Mouse (Mus musculus): ENCODE results near the gene Insig1. TPM values are rescaled to one million over a fixed set of nuclear protein-coding genes. Genes with fewer than 3 reads are reported as not detected.

The Insig1 gene
- polyA plus RNA-seq (2014; fragmentation: Nextera tagmentation; extraction: Ambion mirVana): 81.8 and 85.6 TPM in 2 replicates

DNA sequence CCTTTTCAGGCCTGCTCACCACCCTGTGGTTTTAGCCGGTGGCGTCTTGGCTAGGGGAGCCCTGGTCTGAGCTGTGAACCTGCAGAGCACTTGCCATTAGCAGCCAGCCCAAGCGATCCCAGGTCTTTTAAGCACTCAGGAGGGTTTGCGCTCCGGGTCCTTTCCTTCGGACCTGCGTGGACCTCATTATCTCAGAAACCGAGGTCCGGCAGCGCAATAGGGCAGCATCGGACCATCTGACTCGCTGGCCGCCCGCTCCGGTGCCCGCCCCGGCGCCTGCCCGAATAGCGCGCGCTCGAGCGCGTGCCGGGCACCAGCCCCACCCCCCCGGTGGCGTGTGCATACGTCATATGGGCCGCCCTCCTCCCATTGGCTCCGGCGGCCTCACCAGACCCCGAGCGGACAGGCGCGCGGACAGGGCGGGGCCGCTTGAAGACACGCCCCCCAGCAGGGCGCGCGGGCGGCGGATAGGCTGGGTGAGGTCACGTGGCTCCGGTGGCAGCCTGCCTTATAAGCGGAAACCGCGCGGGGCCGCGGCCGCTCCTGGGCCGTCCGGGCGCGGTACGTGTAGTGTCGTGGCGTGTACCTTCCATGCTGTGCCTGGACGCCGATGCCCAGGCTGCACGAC, at the start of gene Insig1:
Insig1 (plus strand) TSS at position 536 of the 628 bp plus-strand sequence.
- 0% methylated on average over 55 of the region's 64 CpGs for WGBS
- peaks cover 21% of the 10 kb centered on the region for H3K4me1 ChIP-seq (ENCODE audit: control insufficient read depth, insufficient read depth, low read length)
- H3K27ac ChIP-seq (ENCODE audit: low read depth, low read length): peak within 1 kb of the TSS; percentile 97
- H3K9ac ChIP-seq (ENCODE audit: low read length): peak within 1 kb of the TSS; percentile 88
- H3K36me3 ChIP-seq (ENCODE audit: control insufficient read depth, insufficient read depth, low read length): peaks cover 29% of the 10 kb centered on the region
- H3K9me3 ChIP-seq (replicated peaks; ENCODE audit: control insufficient read depth, low read length): no peaks in the 10 kb centered on the region
- peak; percentile 91 for ATAC-seq
- DNase-seq (ENCODE audit: low spot score): peak; percentile 98
- H3K27me3 ChIP-seq (replicated peaks; ENCODE audit: control insufficient read depth, insufficient read depth, low read length): no peaks in the 10 kb centered on the region
- peak within 1 kb of the TSS; percentile 90 for H3K4me2 ChIP-seq (ENCODE audit: low read length)
- H3K4me3 ChIP-seq (ENCODE audit: low read depth, low read length): peak within 1 kb of the TSS; percentile 92

DNA sequence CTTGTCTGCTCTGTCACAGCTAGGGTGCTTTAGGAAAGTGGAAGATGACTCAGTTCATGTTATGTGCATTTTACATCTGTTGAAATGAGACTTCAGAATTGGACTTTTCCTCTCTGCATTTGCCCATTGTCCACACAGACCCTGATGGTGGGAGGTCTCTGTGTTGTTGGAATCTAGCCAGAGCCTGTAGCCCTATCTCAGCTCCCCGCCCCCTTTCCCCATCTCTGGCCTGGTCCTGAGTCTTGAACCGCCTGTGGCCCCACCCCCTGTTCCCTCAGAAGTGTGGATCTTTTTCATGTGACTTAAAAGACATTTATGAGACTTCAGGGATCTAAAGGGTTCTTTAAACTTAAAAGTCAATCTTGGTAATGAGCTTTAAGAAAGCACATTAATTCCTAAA, 47.7 kb upstream of the Insig1 start:
- H3K4me3 ChIP-seq (ENCODE audit: low read depth, low read length): no peak overlapping the region
- ATAC-seq (no peak), DNase-seq (ENCODE audit: low spot score) (no peak)
- no peaks in the 10 kb centered on the region for H3K36me3 ChIP-seq (ENCODE audit: control insufficient read depth, insufficient read depth, low read length)
- H3K9ac ChIP-seq (ENCODE audit: low read length): no peak overlapping the region
- no peak overlapping the region for H3K4me2 ChIP-seq (ENCODE audit: low read length)
- H3K4me1 ChIP-seq (ENCODE audit: control insufficient read depth, insufficient read depth, low read length): no peaks in the 10 kb centered on the region
- H3K27ac ChIP-seq (ENCODE audit: low read depth, low read length): no peak overlapping the region
- no peaks in the 10 kb centered on the region for H3K27me3 ChIP-seq (replicated peaks; ENCODE audit: control insufficient read depth, insufficient read depth, low read length)
- WGBS: 55% methylated on average over 2 of the region's 2 CpGs
- no peaks in the 10 kb centered on the region for H3K9me3 ChIP-seq (replicated peaks; ENCODE audit: control insufficient read depth, low read length)

- no peak for DNase-seq (ENCODE audit: low spot score)
- Histone ChIP-seq H3K36me3 (ENCODE audit: control insufficient read depth, insufficient read depth, low read length) (no peaks in the 10 kb centered on the region), H3K9me3 (replicated peaks; ENCODE audit: control insufficient read depth, low read length) (no peaks in the 10 kb centered on the region), H3K27ac (ENCODE audit: low read depth, low read length) (no peak overlapping the region), H3K9ac (ENCODE audit: low read length) (no peak overlapping the region), H3K4me3 (ENCODE audit: low read depth, low read length) (no peak overlapping the region), H3K4me2 (ENCODE audit: low read length) (no peak overlapping the region), H3K4me1 (ENCODE audit: control insufficient read depth, insufficient read depth, low read length) (no peaks in the 10 kb centered on the region), H3K27me3 (replicated peaks; ENCODE audit: control insufficient read depth, insufficient read depth, low read length) (no peaks in the 10 kb centered on the region)
- no peak for ATAC-seq
- 85% methylated on average over 3 of the region's 3 CpGs for WGBS
Observed at GRCm38 (mm10) chr5:28031577-28032236, 39.5 kb upstream of the Insig1 start.

DNA sequence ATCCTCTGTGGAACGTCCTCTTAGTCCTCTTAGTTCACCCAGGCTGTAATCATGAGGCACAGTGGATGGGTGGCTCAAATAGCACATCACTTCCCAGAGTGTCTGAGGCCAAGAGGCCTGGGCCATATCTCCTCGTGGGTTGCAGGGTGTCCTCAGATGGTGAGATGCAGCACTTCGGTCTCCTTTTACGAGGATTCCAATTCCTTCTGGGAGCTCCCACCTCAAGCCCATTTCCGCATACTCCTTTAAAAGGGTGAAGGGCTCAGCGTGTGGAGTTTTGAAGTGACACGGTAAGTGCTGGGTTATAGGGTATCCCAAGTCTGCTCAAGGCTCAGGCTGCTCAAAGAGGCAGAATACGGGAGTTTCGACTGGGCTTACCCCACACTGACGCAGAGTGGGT, 38.3 kb upstream of the Insig1 start:
- Histone ChIP-seq H3K4me1 (ENCODE audit: control insufficient read depth, insufficient read depth, low read length) (no peaks in the 10 kb centered on the region), H3K9me3 (replicated peaks; ENCODE audit: control insufficient read depth, low read length) (no peaks in the 10 kb centered on the region), H3K36me3 (ENCODE audit: control insufficient read depth, insufficient read depth, low read length) (no peaks in the 10 kb centered on the region), H3K27ac (ENCODE audit: low read depth, low read length) (no peak overlapping the region), H3K4me3 (ENCODE audit: low read depth, low read length) (no peak overlapping the region), H3K9ac (ENCODE audit: low read length) (no peak overlapping the region), H3K4me2 (ENCODE audit: low read length) (no peak overlapping the region), H3K27me3 (replicated peaks; ENCODE audit: control insufficient read depth, insufficient read depth, low read length) (no peaks in the 10 kb centered on the region)
- 88% methylated on average over 10 of the region's 10 CpGs for WGBS
- DNase-seq (ENCODE audit: low spot score): no peak
- no peak for ATAC-seq

DNA sequence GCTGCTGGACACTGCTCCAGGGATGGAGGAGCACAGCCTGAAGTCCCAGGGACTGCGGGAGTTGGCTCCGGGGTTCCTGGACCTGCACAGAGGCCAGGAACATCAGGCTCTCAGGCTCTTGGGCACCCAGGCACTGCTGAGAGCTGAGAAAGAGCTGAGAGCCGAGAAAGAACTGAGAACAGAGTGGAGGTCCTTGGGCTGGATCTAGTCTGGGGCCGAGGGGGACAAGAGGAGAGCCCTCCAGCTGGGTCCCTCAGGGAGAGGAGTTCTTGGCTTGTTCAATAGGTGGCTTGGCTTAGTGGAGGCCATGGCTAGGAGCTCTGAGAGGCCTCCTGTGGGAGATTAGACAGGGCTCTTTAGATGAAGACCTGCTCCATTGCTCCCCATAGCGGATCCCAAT, 37.9 kb upstream of the Insig1 start:
- Histone ChIP-seq H3K36me3 (ENCODE audit: control insufficient read depth, insufficient read depth, low read length) (no peaks in the 10 kb centered on the region), H3K27ac (ENCODE audit: low read depth, low read length) (no peak overlapping the region), H3K27me3 (replicated peaks; ENCODE audit: control insufficient read depth, insufficient read depth, low read length) (no peaks in the 10 kb centered on the region), H3K9me3 (replicated peaks; ENCODE audit: control insufficient read depth, low read length) (no peaks in the 10 kb centered on the region), H3K4me1 (ENCODE audit: control insufficient read depth, insufficient read depth, low read length) (0 out of 2 replicates have a peak, but pooled peaks cover 2% of the 10 kb centered on the region), H3K4me3 (ENCODE audit: low read depth, low read length) (no peak overlapping the region), H3K9ac (ENCODE audit: low read length) (no peak overlapping the region), H3K4me2 (ENCODE audit: low read length) (no peak overlapping the region)
- WGBS: 84% methylated on average over 5 of the region's 5 CpGs
- ATAC-seq: no peak
- no peak for DNase-seq (ENCODE audit: low spot score)

GRCm38 (mm10) chr5:28033826-28034225, 37.3 kb upstream of the Insig1 start:
- DNase-seq (ENCODE audit: low spot score) (no peak), ATAC-seq (no peak)
- Histone ChIP-seq H3K27ac (ENCODE audit: low read depth, low read length) (no peak overlapping the region), H3K27me3 (replicated peaks; ENCODE audit: control insufficient read depth, insufficient read depth, low read length) (no peaks in the 10 kb centered on the region), H3K9me3 (replicated peaks; ENCODE audit: control insufficient read depth, low read length) (no peaks in the 10 kb centered on the region), H3K9ac (ENCODE audit: low read length) (no peak overlapping the region), H3K4me2 (ENCODE audit: low read length) (no peak overlapping the region), H3K4me1 (ENCODE audit: control insufficient read depth, insufficient read depth, low read length) (0 out of 2 replicates have a peak, but pooled peaks cover 2% of the 10 kb centered on the region), H3K36me3 (ENCODE audit: control insufficient read depth, insufficient read depth, low read length) (no peaks in the 10 kb centered on the region), H3K4me3 (ENCODE audit: low read depth, low read length) (no peak overlapping the region)
- 90% methylated on average over 5 of the region's 5 CpGs for WGBS

DNA sequence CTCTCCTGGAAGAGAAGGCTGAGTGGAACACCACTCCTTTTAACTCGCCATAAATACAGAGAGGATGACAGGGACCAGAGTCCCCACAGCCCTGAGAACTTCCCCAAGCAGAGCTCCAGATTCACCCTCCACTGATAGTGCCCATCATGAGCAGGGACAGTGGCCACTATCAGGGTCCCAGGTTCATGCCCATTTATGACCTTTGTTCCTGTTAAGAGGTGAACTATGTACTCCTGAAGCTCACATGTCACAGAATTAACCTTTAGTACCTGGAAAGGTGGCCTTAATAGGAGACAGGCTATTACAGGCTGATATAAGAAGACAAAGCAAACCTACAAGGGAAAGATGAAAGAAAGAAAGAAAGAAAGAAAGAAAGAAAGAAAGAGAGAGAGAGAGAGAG, 35.2 kb upstream of the Insig1 start:
- DNase-seq (ENCODE audit: low spot score): no peak
- H3K9me3 ChIP-seq (replicated peaks; ENCODE audit: control insufficient read depth, low read length): no peaks in the 10 kb centered on the region
- ATAC-seq: no peak
- H3K4me3 ChIP-seq (ENCODE audit: low read depth, low read length): no peak overlapping the region
- H3K27ac ChIP-seq (ENCODE audit: low read depth, low read length): no peak overlapping the region
- no peak overlapping the region for H3K4me2 ChIP-seq (ENCODE audit: low read length)
- H3K27me3 ChIP-seq (replicated peaks; ENCODE audit: control insufficient read depth, insufficient read depth, low read length): no peaks in the 10 kb centered on the region
- WGBS: 81% methylated on average over 1 of the region's 1 CpGs
- H3K36me3 ChIP-seq (ENCODE audit: control insufficient read depth, insufficient read depth, low read length): no peaks in the 10 kb centered on the region
- H3K9ac ChIP-seq (ENCODE audit: low read length): no peak overlapping the region
- H3K4me1 ChIP-seq (ENCODE audit: control insufficient read depth, insufficient read depth, low read length): 0 out of 2 replicates have a peak, but pooled peaks cover 2% of the 10 kb centered on the region

- Histone ChIP-seq H3K9me3 (replicated peaks; ENCODE audit: control insufficient read depth, low read length) (no peaks in the 10 kb centered on the region), H3K4me1 (ENCODE audit: control insufficient read depth, insufficient read depth, low read length) (0 out of 2 replicates have a peak, but pooled peaks cover 2% of the 10 kb centered on the region), H3K4me3 (ENCODE audit: low read depth, low read length) (no peak overlapping the region), H3K27me3 (replicated peaks; ENCODE audit: control insufficient read depth, insufficient read depth, low read length) (no peaks in the 10 kb centered on the region), H3K9ac (ENCODE audit: low read length) (no peak overlapping the region), H3K36me3 (ENCODE audit: control insufficient read depth, insufficient read depth, low read length) (no peaks in the 10 kb centered on the region), H3K4me2 (ENCODE audit: low read length) (no peak overlapping the region), H3K27ac (ENCODE audit: low read depth, low read length) (no peak overlapping the region)
- DNase-seq (ENCODE audit: low spot score) (no peak), ATAC-seq (no peak)
- 84% methylated on average over 1 of the region's 1 CpGs for WGBS
Observed at GRCm38 (mm10) chr5:28036518-28036917, 34.6 kb upstream of the Insig1 start.

DNA sequence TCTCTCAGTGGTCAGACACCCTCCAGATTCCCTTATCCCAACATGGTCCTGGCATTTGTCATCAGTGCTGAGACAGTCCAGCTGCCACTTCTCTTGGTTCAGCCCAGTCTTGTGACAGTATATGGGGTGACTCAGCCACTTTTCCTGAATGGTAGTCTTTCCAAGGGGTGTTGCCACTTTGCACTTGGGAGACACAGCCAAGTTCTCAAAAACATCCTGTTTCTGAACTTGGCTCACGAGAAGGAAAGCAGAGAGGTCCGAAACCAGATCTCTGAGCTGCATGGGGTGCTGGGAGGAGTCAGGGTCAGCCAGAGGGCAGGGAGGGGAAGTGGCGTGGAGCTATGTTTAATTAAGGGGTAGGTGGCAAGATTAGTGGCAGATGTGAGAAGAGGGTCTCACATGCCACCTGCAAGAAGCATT, 34.0 kb upstream of the Insig1 start:
- no peaks in the 10 kb centered on the region for H3K36me3 ChIP-seq (ENCODE audit: control insufficient read depth, insufficient read depth, low read length)
- WGBS: 23% methylated on average over 3 of the region's 3 CpGs
- no peak for ATAC-seq

More for the DNA sequence above, 34.0 kb upstream of the Insig1 start:
- no peak overlapping the region for H3K27ac ChIP-seq (ENCODE audit: low read depth, low read length)
- no peak overlapping the region for H3K4me3 ChIP-seq (ENCODE audit: low read depth, low read length)
- no peaks in the 10 kb centered on the region for H3K9me3 ChIP-seq (replicated peaks; ENCODE audit: control insufficient read depth, low read length)
- no peak for DNase-seq (ENCODE audit: low spot score)
- no peak overlapping the region for H3K4me2 ChIP-seq (ENCODE audit: low read length)
- no peak overlapping the region for H3K9ac ChIP-seq (ENCODE audit: low read length)
- 0 out of 2 replicates have a peak, but pooled peaks cover 2% of the 10 kb centered on the region for H3K4me1 ChIP-seq (ENCODE audit: control insufficient read depth, insufficient read depth, low read length)
- no peaks in the 10 kb centered on the region for H3K27me3 ChIP-seq (replicated peaks; ENCODE audit: control insufficient read depth, insufficient read depth, low read length)
